Mouse (Mus musculus) frontal cortex, postnatal 36 days (tissue): ENCODE measurements at regions not wholly inside any gene's neighbourhood (a gene's known extent, or its start where the extent isn't known, plus 50 kb on each side); places are given as distances from the start of the nearest gene placed in this dataset.

Experiments used
- DNase-seq, 2 experiments: peaks; one replicate each; pipeline ENCODE4 v3.0.0; 2022; ENCODE audit warnings: low spot score in 2 of 2

- DNase-seq = peak in 1 of 2 experiments; percentile 8
Observed at GRCm38 (mm10) chr12:44674541-44674940, 345.9 kb downstream of the Nrcam start.

GRCm38 (mm10) chr12:44675003-44675402 is 346.3 kb downstream of the Nrcam start:
- peak in 1 of 2 experiments; percentile 5 for DNase-seq
